Mouse (Mus musculus) G1E (cell line): ENCODE measurements around the gene Jak1.

Experiments
- CTCF ChIP-seq: IDR thresholded peaks from 2 replicates; pipeline ENCODE4 v1.5.1; 2012; ENCODE audit warnings: low read depth, low read length, inconsistent platforms, mixed read lengths
- GATA1 ChIP-seq: IDR thresholded peaks from 2 replicates; pipeline ENCODE4 v1.6.1; 2012; ENCODE audit warnings: borderline replicate concordance, low read length, inconsistent platforms, mixed read lengths
- POLR2AphosphoS5 ChIP-seq: IDR thresholded peaks from 2 replicates; pipeline ENCODE4 v1.6.1; 2012; ENCODE audit warnings: low read depth, low read length, inconsistent platforms; ENCODE audit not compliant: insufficient replicate concordance
- TAL1 ChIP-seq: conservative IDR thresholded peaks from 2 replicates; pipeline ENCODE4 v1.6.1; 2012; ENCODE audit warnings: low read depth, low read length, inconsistent platforms, mixed read lengths

DNA sequence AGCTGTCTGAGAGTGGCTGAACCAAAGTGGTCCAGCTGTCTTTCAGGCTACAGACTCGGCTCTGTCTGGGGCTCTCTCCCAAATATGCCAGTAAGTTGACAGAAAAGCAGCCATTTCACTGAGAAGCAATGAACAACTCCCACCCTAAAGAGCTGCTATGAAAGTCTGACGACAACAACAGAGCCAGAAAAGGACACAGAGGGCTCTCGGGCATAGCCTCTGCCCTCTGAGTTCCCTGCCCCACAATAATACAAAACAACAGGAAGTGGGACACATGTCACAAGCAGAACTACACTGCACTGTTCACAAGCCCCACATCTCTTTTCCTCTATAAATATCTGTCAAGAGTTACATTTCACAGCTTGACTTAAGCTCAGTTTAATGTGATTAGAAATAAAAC is 79.9 kb downstream of the Jak1 start:
- TF ChIP-seq CTCF (no peak), POLR2AphosphoS5 (no peak), GATA1 (no peak), TAL1 (no peak)
